Mouse (Mus musculus) testis, postnatal 10 days (tissue): ENCODE measurements around the gene Osbpl10.

Experiments
- DNase-seq: peaks from one replicate; pipeline ENCODE4 v3.0.0; 2021; ENCODE audit warnings: low spot score

The Osbpl10 gene

DNA sequence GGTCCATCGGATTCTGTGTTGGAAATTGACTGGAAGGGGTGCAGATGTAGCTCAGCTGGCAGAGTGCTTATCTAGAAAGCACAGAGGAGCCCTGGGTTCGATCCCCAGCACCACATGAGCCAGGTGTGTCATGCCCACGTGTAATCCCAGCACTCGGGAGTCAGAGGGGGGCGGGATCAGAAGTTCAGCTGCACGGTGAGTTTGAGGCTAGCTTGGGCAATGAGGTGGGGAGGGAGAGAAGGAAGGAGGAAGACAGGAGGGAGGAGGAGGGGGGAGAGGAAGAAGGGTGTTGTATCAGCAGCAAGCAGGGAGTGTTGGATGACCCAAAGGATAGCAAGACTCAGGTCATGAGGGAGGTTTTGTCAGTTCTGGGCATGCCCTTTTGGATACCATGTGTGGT, 55.9 kb downstream of the Osbpl10 start:
- DNase-seq = no peak

DNA sequence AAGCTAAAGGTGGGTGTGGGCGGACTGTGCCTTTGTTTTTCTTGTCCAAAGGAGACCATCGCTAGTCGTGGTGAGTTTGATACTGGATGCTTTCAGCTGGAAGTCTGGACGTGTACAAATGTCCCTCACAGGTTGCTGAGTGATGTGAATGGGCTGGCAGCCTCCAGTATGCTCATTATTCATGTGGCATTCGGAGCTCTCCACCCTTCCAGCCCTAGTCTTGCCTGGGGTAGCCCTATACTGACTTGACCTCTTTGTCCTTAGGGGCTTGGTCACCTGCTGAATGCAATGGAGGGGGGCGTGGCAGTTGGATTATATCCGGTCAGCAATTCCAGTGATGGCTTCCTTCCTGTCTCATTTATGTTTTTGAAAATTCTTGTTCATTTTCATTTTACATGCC, 56.4 kb downstream of the Osbpl10 start:
- DNase-seq = no peak

GRCm38 (mm10) chr9:115038215-115038614, 59.8 kb downstream of the Osbpl10 start:
- no peak for DNase-seq

GRCm38 (mm10) chr9:115038686-115039085, 60.3 kb downstream of the Osbpl10 start:
- DNase-seq = no peak

DNA sequence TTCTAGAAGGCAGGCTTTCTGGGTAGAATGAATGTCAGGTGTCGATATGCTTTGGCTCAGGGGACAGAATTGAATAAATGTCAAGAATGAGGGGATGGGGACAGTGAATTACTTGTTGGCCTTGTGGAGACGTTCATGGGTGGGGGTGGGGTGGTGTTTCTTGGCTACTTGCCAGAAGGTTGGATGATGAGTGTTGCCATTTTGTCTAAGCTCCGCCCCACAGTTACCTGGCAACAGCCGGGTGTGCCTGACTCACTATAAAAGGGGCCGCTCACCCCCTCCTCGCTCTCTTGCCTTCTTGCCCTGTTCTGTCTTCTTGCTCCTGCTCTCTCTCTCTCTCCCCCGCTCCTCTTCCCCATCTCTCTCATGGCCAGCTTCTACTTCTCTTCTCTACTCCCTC, 60.9 kb downstream of the Osbpl10 start:
- no peak for DNase-seq

GRCm38 (mm10) chr9:115042571-115042970, 64.2 kb downstream of the Osbpl10 start:
- DNase-seq = no peak

DNA sequence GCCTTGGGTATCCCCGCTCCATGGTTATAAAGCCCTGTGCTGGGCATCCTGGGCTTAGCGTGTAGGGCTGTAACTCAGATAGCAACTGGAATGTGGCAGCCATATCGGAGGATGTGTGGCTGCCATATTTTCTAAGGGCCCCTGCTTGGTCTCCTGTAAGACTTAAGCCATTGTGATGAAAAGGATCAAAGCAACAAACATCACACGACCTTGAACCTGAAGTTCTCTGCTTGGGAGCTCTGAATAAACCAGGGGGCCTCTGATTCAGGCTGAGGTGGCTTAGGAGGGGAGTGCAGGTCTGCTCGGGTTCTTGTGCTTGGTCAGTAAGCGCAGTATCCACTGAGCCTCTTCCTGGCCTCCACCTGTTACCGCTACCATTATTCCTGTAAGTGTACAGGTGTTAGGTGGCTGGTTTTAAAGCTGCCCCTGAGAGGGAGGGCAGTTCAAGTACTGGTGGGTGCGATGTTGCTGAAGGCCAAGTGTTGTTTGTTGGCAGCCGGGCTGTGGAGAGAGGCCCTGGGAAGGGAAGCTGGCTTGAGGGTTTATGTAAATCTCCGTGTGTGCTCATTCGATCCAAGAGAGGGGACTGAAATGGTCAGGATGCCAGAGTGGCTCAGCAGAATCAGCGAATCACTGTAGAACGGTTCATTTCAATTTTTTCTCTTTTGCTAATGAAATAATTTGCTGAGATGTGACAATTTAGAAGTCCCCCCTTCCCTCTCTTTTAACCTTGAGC, 64.8 kb downstream of the Osbpl10 start:
- no peak for DNase-seq

- peak; percentile 64 for DNase-seq
Measured at GRCm38 (mm10) chr9:115043881-115044770, 65.8 kb downstream of the Osbpl10 start.

- DNase-seq = no peak
Measured at GRCm38 (mm10) chr9:115045087-115045800, 66.9 kb downstream of the Osbpl10 start.

- no peak for DNase-seq
Measured at GRCm38 (mm10) chr9:115046701-115047100, 68.3 kb downstream of the Osbpl10 start.

DNA sequence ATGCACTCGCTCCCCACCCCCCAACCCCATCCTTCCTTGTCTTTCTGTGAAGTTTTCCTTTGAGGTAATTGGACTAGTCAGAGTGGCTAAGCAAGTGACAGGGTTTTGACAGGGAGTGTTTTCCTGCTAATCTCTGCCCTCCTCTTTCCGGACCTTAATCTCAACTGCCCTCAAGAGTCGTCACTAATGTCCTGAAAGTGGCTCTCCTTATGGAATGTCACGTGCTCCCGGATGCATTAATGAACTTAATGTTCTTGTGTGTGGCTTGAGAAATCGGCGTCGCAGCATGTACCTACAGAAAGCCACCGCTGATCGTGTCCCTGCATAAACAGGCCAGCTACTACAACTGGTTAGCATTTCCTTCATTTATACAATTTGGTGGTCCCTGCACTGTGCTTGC, 70.0 kb downstream of the Osbpl10 start:
- no peak for DNase-seq

- DNase-seq = no peak
Measured at GRCm38 (mm10) chr9:115048861-115049260, 70.5 kb downstream of the Osbpl10 start.

GRCm38 (mm10) chr9:115049981-115050720, 71.8 kb downstream of the Osbpl10 start:
- no peak for DNase-seq

- no peak for DNase-seq
Measured at GRCm38 (mm10) chr9:115051976-115052375, 73.6 kb downstream of the Osbpl10 start.

- DNase-seq = no peak
Measured at GRCm38 (mm10) chr9:115053779-115054178, 75.4 kb downstream of the Osbpl10 start.

DNA sequence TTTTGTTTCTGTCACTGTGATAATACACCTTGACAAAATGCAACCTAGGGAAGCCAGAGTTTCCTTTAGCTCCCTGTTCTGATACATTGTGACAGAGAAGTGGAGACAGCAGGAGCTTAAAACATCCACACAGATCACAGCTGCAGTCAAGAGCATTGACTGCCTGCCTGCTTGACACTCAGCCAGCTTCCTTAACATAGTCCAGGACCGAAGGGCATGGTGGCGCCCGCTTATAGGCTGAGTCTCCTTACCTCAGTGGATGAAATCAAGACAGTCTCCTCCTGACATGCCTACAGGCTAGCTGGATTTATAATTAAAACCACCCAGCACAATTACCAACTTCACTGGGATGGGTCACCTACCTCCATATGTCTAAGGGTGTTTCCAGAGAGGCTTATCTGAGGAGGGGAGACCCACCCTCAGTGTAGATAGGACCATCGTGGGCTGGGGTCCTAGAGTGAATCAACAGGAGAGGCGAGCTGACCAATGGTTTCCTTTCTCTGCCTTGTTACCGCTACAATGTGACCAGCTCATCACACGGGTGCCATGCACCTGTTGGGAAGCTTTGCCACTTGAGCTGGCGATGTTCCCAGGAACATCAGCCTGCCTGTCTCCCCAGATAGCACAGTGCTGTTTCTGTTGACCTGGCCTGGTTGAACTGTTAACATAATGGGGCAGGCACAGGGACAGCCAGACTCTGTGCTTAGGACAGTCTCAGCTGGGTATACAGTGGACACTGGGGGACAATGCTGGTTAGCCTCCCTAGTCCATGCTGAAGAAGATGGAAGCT, 76.9 kb downstream of the Osbpl10 start:
- no peak for DNase-seq

GRCm38 (mm10) chr9:115058806-115059205, 80.4 kb downstream of the Osbpl10 start:
- DNase-seq = no peak

DNA sequence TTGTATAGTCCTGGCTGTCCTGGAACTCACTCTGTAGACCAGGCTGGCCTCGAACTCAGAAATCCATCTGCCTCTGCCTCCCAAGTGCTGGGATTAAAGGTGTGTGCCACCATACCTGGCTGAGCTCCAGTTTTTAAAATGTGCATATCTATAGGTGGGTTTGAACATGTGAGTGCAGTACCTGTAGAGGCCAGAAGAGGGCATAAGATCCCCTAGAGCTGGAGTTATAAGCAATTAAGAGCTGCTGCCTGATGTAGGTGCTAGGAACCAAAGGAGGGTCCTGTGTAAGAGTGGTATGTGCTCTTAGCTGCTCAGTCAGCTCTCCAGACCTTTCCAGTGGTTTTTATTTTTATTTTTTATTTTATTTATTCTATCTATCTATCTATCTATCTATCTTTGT, 86.5 kb downstream of the Osbpl10 start:
- DNase-seq = no peak

DNA sequence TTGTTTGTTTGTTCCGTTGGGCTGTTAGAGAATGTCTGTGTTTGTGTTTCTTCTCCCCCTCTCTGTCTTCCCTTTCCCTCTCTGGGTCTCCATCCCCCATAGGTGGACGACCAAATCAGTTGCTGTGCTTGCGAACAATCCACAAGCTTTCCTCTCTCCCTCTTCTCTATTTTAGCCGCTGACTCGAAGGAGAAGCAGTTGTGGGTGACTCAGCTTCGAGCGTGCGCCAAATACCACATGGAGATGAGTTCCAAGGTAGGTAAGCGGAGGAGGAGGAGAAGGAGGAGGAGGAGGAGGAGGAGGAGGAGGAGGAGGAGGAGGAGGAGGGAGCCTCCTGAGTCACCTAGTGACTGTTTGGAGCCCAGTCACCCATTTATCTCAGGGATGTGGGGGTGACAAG, 88.7 kb downstream of the Osbpl10 start:
- DNase-seq = no peak

DNA sequence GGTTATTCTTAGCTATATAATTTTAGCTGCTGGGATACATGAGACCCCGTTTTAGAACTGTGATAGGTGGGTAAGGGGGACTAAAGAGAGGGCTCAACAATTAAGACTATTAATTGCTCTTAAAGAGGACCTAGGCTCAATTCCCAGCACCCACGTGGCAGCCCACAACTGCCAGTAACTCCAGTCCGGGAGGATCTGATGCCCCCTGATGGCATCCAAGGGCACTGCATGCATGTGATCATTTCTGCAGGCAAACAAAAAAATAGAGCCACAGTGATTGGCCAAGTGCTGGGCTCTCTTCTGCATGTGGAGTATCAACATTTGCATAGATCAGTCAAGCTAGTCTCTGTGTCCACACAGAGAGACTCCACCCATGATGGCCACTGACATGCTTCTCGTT, 96.8 kb downstream of the Osbpl10 start:
- no peak for DNase-seq
